8 mouse cellular contexts compared by ENCODE assay signal in the genomic region with DNA sequence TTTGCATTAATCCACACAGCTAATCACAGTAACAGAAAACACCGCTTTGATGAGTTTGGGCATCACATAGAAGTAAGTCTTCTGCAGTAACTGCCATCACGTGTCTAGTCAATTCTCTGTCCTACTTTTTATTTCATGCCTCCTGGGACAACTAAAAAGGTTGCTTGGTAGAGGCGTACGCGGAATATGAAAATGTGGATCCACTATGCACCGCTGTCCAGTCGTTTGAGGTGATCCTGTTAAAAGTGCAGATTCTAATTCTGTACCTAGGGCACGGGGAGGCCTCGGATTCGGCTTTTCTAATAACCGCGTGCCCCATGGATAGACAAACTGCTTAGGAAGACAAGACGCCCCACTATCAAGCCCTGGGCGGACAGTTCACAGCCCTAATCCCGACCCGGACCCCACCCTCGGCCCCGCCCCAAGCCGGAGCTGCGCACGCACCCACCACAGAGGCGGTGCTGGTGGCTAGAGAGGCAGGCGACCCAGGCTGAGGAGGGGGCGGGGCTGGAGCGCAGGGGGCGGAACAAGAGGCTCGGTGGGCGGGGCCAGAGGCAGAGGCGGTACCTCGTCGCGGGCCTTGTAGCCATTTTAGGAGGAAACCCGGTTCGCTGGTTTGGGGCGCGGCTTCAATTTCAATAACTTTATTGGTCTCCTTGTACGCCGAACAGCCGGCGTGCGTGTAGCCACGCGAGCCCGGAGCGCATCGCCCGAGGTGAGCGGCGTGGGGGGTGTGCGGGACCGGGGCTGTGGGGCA. TPM values are rescaled to one million over a fixed set of nuclear protein-coding genes. Genes with fewer than 3 reads are reported as not detected.
DNase-seq lines count a peak whose midpoint lies in the region; ATAC-seq lines count a peak whose summit lies in the region.

Gene Prkab2 (plus strand): TSS at position 539 of the 757 bp plus-strand sequence.

- H3K4me1 ChIP-seq in hindbrain, embryonic 12.5 days = peaks cover 14% of the 10 kb centered on the region

- 3% methylated on average over 51 of the region's 51 CpGs for WGBS in hindbrain, embryonic 12.5 days

- H3K4me2 ChIP-seq in hindbrain, embryonic 12.5 days (replicated peaks) = peak within 1 kb of the TSS; percentile 87

- peak; percentile 96 for ATAC-seq in hindbrain, embryonic 12.5 days (ENCODE audit: low FRiP score)

- H3K9ac ChIP-seq in hindbrain, embryonic 12.5 days = peak within 1 kb of the TSS; percentile 77

- H3K27ac ChIP-seq in hindbrain, embryonic 12.5 days = peak within 1 kb of the TSS; percentile 73

- H3K9me3 ChIP-seq in hindbrain, embryonic 12.5 days (replicated peaks) = no peaks in the 10 kb centered on the region

- DNase-seq in NIH3T3 (ENCODE audit: low read depth) = peak; percentile 99
- peak; percentile 100 for DNase-seq in cerebellum, postnatal 10 days
- DNase-seq in frontal cortex, postnatal 10 days (ENCODE audit: low spot score in 2 of 2) = peak; percentile 98 to 99
- peak; percentile 98 to 99 for DNase-seq in layer of hippocampus, postnatal 14 days (ENCODE audit: low spot score in 2 of 2)
- DNase-seq in lung, postnatal 14 days = peak; percentile 100
- peak; percentile 97 for DNase-seq in retina, adult 2 months (ENCODE audit: low read depth, low spot score)
- DNase-seq in thymus, postnatal 36 days = peak; percentile 98 to 99

- H3K36me3 ChIP-seq in hindbrain, embryonic 12.5 days = 0 out of 2 replicates have a peak, but pooled peaks cover 2% of the 10 kb centered on the region

- H3K4me3 ChIP-seq in hindbrain, embryonic 12.5 days = peak within 1 kb of the TSS; percentile 88

- no peaks in the 10 kb centered on the region for H3K27me3 ChIP-seq in hindbrain, embryonic 12.5 days

RNA-seq across cellular contexts. Expression of gene Prkab2, which starts in this region (rescaled TPM):
- polyA plus RNA-seq in hindbrain, embryonic 12.5 days (2016; fragmentation: Nextera tagmentation; extraction: Ambion mirVana) = 9.3 and 10.7 TPM in 2 replicates
- total RNA-seq in layer of hippocampus, postnatal 14 days (2021) = 10 to 100 TPM; 36.5 to 38.2 TPM

Comparison
In these comparisons a context has a peak if more than half of its experiments do, and no peak if none do; other contexts are left out.
1. Peak in every context shown above with its lines: DNase-seq, ATAC-seq, H3K4me3 ChIP-seq and H3K27ac ChIP-seq.